Mouse (Mus musculus) liver, embryonic 12.5 days (tissue): Measurements from ENCODE around the gene Hydin. TPM values are rescaled to one million over a fixed set of nuclear protein-coding genes. Genes with fewer than 3 reads are reported as not detected.
"Not testable (repeated sequence)": the region's sequence is repeated elsewhere in the genome, so short reads cannot be mapped to it uniquely, and the experiment has no call there.

Experiments used
- ATAC-seq: fragments of 200-750 bp; cut with Nextera tagmentation; 2 replicates; pipeline ENCODE4 v1.8.0; 2017; ENCODE audit warnings: moderate number of reproducible peaks, mild to moderate bottlenecking, moderate library complexity
- H3K27ac ChIP-seq: fragments of 300-500 bp; sonication (generic); 2 replicates; pipeline ENCODE4 v1.5.1; 2016; ENCODE audit warnings: mild to moderate bottlenecking
- H3K27me3 ChIP-seq: fragments of 300-500 bp; sonication (generic); replicated peaks from 2 replicates; pipeline ENCODE4 v1.6.1; 2016; ENCODE audit warnings: mild to moderate bottlenecking, moderate library complexity
- H3K36me3 ChIP-seq: fragments of 300-500 bp; sonication (generic); 2 replicates; pipeline ENCODE4 v1.6.1; 2016; ENCODE audit warnings: mild to moderate bottlenecking, moderate library complexity
- H3K4me1 ChIP-seq: fragments of 300-500 bp; sonication (generic); 2 replicates; pipeline ENCODE4 v1.6.1; 2016
- H3K4me2 ChIP-seq: fragments of 300-500 bp; sonication (generic); 2 replicates; pipeline ENCODE4 v1.6.1; 2016; ENCODE audit warnings: mild to moderate bottlenecking, moderate library complexity
- H3K4me3 ChIP-seq: fragments of 300-500 bp; sonication (generic); 2 replicates; pipeline ENCODE4 v1.5.1; 2016; ENCODE audit warnings: mild to moderate bottlenecking, moderate library complexity
- H3K9ac ChIP-seq: fragments of 300-500 bp; sonication (generic); 2 replicates; pipeline ENCODE4 v1.6.1; 2016; ENCODE audit warnings: mild to moderate bottlenecking, moderate library complexity
- H3K9me3 ChIP-seq: fragments of 300-500 bp; sonication (generic); replicated peaks from 2 replicates; pipeline ENCODE4 v1.6.1; 2016; ENCODE audit warnings: mild to moderate bottlenecking, moderate library complexity
- WGBS: fragments of 180-500 bp; shearing (Covaris S2); methylation state at CpG from one replicate; pipeline ENCODE4 v1.1.7; 2016; ENCODE audit not compliant: insufficient replicate concordance; 5-methylcytosine and 5-hydroxymethylcytosine counted together
- polyA plus RNA-seq: library from polyadenylated mRNA; unstranded; fragments of >200 nt; fragmentation: Nextera tagmentation; extraction: Ambion mirVana; gene quantifications from 2 replicates; pipeline ENCODE4 v1.2.1, GENCODE M21; 2016

The Hydin gene
- polyA plus RNA-seq, 1 experiment from 2014 or later: 0.06 TPM

GRCm38 (mm10) chr8:110340090-110340703 lies 73.4 kb downstream of the Hydin start:
- Histone ChIP-seq H3K4me2 (no peak overlapping the region), H3K9me3 (no peaks in the 10 kb centered on the region), H3K9ac (no peak overlapping the region), H3K27ac (no peak overlapping the region), H3K4me1 (no peaks in the 10 kb centered on the region), H3K27me3 (no peaks in the 10 kb centered on the region), H3K36me3 (no peaks in the 10 kb centered on the region), H3K4me3 (no peak overlapping the region)
- no peak for ATAC-seq
- 75% methylated on average over 12 of the region's 12 CpGs for WGBS

DNA sequence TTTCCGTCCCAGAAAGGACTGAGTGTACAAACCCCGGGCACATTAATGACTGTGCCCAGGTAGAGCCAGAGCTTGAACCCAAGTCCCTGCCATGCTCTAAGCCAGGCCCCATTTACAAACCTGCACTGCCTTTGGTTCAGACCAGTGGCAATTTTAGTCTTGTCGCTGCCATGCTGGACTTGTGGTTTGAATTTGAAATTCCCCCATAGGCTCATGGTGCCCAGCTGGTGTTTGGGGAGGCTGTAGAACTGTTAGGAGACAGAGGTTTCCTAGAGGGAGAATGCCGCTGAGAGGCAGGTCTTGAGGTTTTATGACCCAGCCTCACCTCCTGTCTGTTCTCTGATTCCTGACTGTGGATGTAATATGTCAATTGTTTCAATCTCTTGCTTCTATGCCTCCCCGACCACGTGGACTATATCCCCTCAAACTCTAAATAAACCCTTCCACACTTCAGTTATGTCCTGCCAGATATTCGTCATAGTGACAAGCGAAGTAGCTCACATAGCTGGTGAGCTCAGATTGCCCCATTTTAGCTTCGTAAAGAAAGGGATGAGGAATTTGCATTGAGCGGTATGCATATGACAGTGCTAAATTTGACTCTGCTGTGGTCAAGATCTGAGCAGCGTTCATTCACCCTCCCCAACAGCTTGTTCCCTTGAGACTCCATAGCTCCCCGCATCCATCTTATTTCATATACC lies 79.1 kb downstream of the Hydin start:
- 68% methylated on average over 12 of the region's 12 CpGs for WGBS
- ATAC-seq: no peak

DNA sequence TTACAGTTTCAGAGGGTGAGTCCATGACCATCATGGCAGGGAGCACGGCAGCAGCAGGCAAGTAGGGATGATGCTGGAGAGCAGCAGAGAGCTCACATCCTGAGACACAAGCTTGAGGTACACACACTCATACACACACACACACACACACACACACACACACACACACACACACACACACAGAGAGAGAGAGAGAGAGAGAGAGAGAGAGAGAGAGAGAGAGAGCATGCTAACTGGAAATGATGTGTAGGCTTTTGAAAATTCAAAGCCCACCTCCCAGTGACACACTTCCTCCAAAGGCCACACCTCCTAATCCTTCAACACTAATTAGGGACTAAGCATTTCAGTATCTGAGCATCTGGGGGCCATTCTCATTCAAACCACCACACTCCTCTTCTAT lies 80.1 kb downstream of the Hydin start:
- ATAC-seq: no peak
- no peak overlapping the region for H3K9ac ChIP-seq

More for the DNA sequence above, 79.1 kb downstream of the Hydin start:
- no peak overlapping the region for H3K27ac ChIP-seq
- H3K9me3 ChIP-seq: no peaks in the 10 kb centered on the region
- H3K4me3 ChIP-seq: no peak overlapping the region
- no peaks in the 10 kb centered on the region for H3K36me3 ChIP-seq
- no peaks in the 10 kb centered on the region for H3K27me3 ChIP-seq
- H3K4me2 ChIP-seq: no peak overlapping the region
- no peaks in the 10 kb centered on the region for H3K4me1 ChIP-seq
- H3K9ac ChIP-seq: no peak overlapping the region

DNA sequence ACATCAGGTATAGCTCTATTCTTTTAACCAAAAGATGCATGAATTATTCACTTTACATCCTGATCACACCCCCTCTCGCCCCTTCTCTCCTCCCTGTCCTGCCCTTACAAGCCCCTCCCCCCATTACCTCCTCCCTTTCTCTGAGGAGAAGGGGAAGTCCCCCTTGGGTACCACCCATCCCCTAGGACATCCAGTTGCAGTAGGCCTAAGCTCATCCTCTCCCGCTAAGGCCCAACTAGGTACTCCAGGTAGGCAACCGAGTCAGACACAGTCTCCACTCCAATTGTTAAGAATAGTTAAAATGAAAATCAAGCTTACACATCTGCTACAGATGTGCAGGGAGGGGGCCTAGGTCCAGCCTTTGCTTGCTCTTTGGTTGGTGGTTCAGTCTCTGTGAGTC lies 83.9 kb downstream of the Hydin start:
- 52% methylated on average over 3 of the region's 3 CpGs for WGBS
- Histone ChIP-seq H3K4me2 (no peak overlapping the region), H3K36me3 (no peaks in the 10 kb centered on the region), H3K4me1 (no peaks in the 10 kb centered on the region), H3K9me3 (no peaks in the 10 kb centered on the region), H3K9ac (no peak overlapping the region), H3K27me3 (no peaks in the 10 kb centered on the region), H3K4me3 (no peak overlapping the region), H3K27ac (no peak overlapping the region)
- ATAC-seq: no peak

More for the DNA sequence above, 80.1 kb downstream of the Hydin start:
- Histone ChIP-seq H3K9me3 (no peaks in the 10 kb centered on the region), H3K36me3 (no peaks in the 10 kb centered on the region), H3K27ac (no peak overlapping the region), H3K4me1 (no peaks in the 10 kb centered on the region), H3K27me3 (no peaks in the 10 kb centered on the region), H3K4me2 (no peak overlapping the region), H3K4me3 (no peak overlapping the region)
- WGBS: 63% methylated on average over 1 of the region's 1 CpGs

- Histone ChIP-seq H3K36me3 (no peaks in the 10 kb centered on the region), H3K4me2 (no peak overlapping the region), H3K4me1 (no peaks in the 10 kb centered on the region), H3K27me3 (no peaks in the 10 kb centered on the region), H3K9ac (no peak overlapping the region), H3K27ac (no peak overlapping the region), H3K9me3 (no peaks in the 10 kb centered on the region), H3K4me3 (no peak overlapping the region)
- no peak for ATAC-seq
- 68% methylated on average over 5 of the region's 5 CpGs for WGBS
These were observed 85.1 kb downstream of the Hydin start for GRCm38 (mm10) chr8:110351909-110352308.

GRCm38 (mm10) chr8:110362975-110363374 lies 96.2 kb downstream of the Hydin start:
- Histone ChIP-seq H3K4me2 (no peak overlapping the region), H3K4me3 (no peak overlapping the region), H3K36me3 (no peaks in the 10 kb centered on the region), H3K9me3 (no peaks in the 10 kb centered on the region; the same call in 1 of the 2 replicates), H3K27ac (no peak overlapping the region), H3K27me3 (no peaks in the 10 kb centered on the region), H3K9ac (no peak overlapping the region), H3K4me1 (no peaks in the 10 kb centered on the region)
- ATAC-seq: no peak
- 57% methylated on average over 4 of the region's 4 CpGs for WGBS

GRCm38 (mm10) chr8:110372836-110373235 lies 106.1 kb downstream of the Hydin start:
- H3K27ac ChIP-seq: no peak overlapping the region
- no peaks in the 10 kb centered on the region for H3K36me3 ChIP-seq
- H3K4me1 ChIP-seq: no peaks in the 10 kb centered on the region
- no peak overlapping the region for H3K4me2 ChIP-seq
- H3K9ac ChIP-seq: no peak overlapping the region
- WGBS: 68% methylated on average over 13 of the region's 13 CpGs
- no peak overlapping the region for H3K4me3 ChIP-seq
- ATAC-seq: no peak
- no peaks in the 10 kb centered on the region for H3K9me3 ChIP-seq
- no peaks in the 10 kb centered on the region for H3K27me3 ChIP-seq

GRCm38 (mm10) chr8:110373695-110374094 lies 106.9 kb downstream of the Hydin start:
- 66% methylated on average over 4 of the region's 4 CpGs for WGBS
- H3K9ac ChIP-seq: no peak overlapping the region
- no peaks in the 10 kb centered on the region for H3K36me3 ChIP-seq
- no peak overlapping the region for H3K27ac ChIP-seq
- H3K4me2 ChIP-seq: no peak overlapping the region
- no peaks in the 10 kb centered on the region for H3K27me3 ChIP-seq
- no peak overlapping the region for H3K4me3 ChIP-seq
- H3K9me3 ChIP-seq: no peaks in the 10 kb centered on the region
- no peak for ATAC-seq
- H3K4me1 ChIP-seq: no peaks in the 10 kb centered on the region

DNA sequence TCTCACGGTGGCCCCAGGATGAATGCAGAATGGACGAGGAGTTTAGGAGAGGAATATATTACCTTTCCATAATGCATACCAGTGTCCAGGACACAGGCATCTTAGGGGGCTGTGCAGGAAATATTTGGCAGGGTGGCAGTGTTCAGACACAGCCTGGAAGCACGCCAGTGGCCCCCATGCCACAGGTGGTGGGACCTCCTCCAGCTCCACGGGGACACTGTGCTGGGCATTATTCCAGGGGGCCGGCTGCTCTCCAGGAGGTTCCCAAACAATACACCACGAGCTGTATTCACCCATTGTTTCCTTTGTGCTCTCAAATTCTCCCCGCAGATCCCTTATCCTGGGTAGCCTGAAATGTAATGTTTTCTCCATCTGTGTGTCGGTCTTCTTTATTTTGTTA lies 116.0 kb downstream of the Hydin start:
- no peak for ATAC-seq
- Histone ChIP-seq H3K27ac (no peak overlapping the region), H3K9me3 (no peaks in the 10 kb centered on the region), H3K4me1 (no peaks in the 10 kb centered on the region), H3K9ac (no peak overlapping the region), H3K36me3 (no peaks in the 10 kb centered on the region), H3K4me2 (no peak overlapping the region), H3K27me3 (no peaks in the 10 kb centered on the region; the same call in 1 of the 2 replicates), H3K4me3 (no peak overlapping the region)
- 60% methylated on average over 8 of the region's 8 CpGs for WGBS

DNA sequence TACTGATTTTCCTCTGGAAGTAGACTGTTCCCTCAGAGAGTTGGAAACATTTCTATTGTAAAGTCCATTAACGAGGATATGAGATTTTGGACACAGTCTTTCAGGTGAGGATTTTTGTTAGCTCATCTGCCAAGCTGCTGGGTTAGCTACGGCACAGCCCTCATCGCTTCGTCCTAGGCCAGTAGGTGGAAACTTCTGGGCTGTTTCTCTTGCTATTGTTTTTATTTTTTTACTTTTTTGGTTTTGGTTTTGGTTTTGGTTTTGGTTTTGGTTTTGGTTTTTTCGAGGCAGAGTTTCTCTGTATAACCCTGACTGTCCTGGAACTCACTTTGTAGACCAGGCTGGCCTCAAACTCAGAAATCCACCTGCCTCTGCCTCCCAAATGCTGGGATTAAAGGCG lies 117.9 kb downstream of the Hydin start:
- 75% methylated on average over 6 of the region's 6 CpGs for WGBS
- not testable (repeated sequence) for ATAC-seq, H3K9ac ChIP-seq, H3K27me3 ChIP-seq, H3K27ac ChIP-seq, H3K36me3 ChIP-seq, H3K4me2 ChIP-seq, H3K4me3 ChIP-seq, H3K9me3 ChIP-seq, H3K4me1 ChIP-seq

DNA sequence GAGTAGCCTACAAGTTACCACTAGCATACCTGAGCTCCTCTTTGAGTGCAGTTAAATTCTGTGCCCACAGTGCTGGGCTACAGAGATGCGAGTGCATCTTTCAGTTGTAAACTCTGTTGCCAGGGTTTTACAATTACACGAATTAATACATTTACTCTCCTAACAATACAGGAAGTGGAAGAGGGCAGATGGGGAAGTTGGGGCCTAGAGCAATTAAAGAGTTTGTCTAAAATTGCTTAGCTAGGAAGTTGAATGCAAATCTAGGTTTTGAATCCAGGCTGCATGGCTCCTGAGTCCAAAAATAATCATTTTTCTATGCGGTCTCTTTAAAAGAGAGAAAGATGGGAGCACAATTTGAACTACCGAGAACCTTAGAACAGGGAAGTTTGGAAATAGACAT lies 128.9 kb downstream of the Hydin start:
- no peak overlapping the region for H3K9ac ChIP-seq
- no peaks in the 10 kb centered on the region for H3K4me1 ChIP-seq
- ATAC-seq: no peak
- H3K9me3 ChIP-seq: no peaks in the 10 kb centered on the region
- H3K36me3 ChIP-seq: no peaks in the 10 kb centered on the region
- no peak overlapping the region for H3K4me3 ChIP-seq
- no peak overlapping the region for H3K27ac ChIP-seq
- no peaks in the 10 kb centered on the region for H3K27me3 ChIP-seq
- H3K4me2 ChIP-seq: no peak overlapping the region
- WGBS: 51% methylated on average over 4 of the region's 4 CpGs

DNA sequence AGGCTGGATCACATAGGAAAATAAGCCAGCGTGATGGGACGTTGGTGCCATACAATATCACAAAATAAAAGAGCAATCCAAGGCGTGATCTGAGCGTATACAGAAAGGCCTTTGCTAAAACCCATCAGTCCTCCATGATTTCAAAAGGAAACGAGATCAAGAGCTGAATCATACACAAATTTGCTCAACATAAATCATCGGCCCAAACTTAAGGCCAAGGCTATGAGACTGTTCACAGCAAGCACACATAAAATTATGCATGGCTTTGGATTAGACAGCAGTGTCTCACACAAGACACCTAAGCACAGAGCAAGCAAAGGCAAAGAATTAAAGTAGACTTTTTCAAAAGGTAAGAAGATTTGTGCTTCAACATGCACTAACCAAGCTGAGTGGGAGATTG lies 133.8 kb downstream of the Hydin start:
- H3K4me2 ChIP-seq: no peak overlapping the region
- H3K9me3 ChIP-seq: no peaks in the 10 kb centered on the region
- no peaks in the 10 kb centered on the region for H3K27me3 ChIP-seq
- H3K9ac ChIP-seq: no peak overlapping the region
- 68% methylated on average over 6 of the region's 6 CpGs for WGBS
- H3K4me1 ChIP-seq: no peaks in the 10 kb centered on the region
- ATAC-seq: no peak
- no peak overlapping the region for H3K4me3 ChIP-seq
- H3K36me3 ChIP-seq: no peaks in the 10 kb centered on the region
- no peak overlapping the region for H3K27ac ChIP-seq

DNA sequence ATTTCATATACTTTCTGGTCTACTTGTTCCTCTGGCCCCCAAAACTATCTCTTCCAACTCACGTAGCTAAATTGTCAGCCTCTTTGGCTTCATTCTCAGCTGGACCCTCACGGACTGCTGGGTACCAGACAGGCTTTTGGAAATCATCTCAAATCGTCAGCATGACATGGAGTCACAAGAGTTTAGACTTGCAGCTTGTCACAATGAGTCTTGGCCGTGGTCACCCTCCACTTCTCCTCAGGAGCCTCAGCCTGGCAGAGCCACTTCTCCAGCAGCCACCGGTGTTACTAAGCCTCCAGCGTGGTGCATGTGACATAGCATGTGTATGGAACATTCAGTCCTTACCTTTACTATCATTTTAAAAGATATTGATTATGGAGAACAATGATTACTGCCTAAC lies 135.5 kb downstream of the Hydin start:
- no peak for ATAC-seq
- Histone ChIP-seq H3K4me1 (no peaks in the 10 kb centered on the region), H3K27ac (no peak overlapping the region), H3K9ac (no peak overlapping the region), H3K36me3 (no peaks in the 10 kb centered on the region), H3K4me3 (no peak overlapping the region), H3K27me3 (no peaks in the 10 kb centered on the region), H3K4me2 (no peak overlapping the region), H3K9me3 (no peaks in the 10 kb centered on the region)
- whole genome bisulfite sequencing: 65% methylated on average over 6 of the region's 6 CpGs
